Mouse (Mus musculus) layer of hippocampus, adult 11-12 months (tissue): ENCODE measurements around the gene Gm11077.

Experiments
- DNase-seq: peaks from one replicate; pipeline ENCODE4 v3.0.0; 2022; ENCODE audit warnings: low spot score

Gm11077 gene

GRCm38 (mm10) chr6:140729272-140729671 lies at the start of gene Gm11077:
Gene Gm11077, plus strand, starts transcription at chr6:140729284.
- no peak for DNase-seq

- no peak for DNase-seq
These were observed 48.4 kb upstream of the Gm11077 start for GRCm38 (mm10) chr6:140680713-140681112.

GRCm38 (mm10) chr6:140682829-140683228 lies 46.3 kb upstream of the Gm11077 start:
- DNase-seq, result no peak

GRCm38 (mm10) chr6:140684403-140684802 lies 44.7 kb upstream of the Gm11077 start:
- DNase-seq, result no peak

- DNase-seq, result no peak
These were observed 39.3 kb upstream of the Gm11077 start for GRCm38 (mm10) chr6:140689617-140690404.

GRCm38 (mm10) chr6:140692160-140692559 lies 36.9 kb upstream of the Gm11077 start:
- no peak for DNase-seq

- peak; percentile 35 for DNase-seq
These were observed 32.7 kb upstream of the Gm11077 start for GRCm38 (mm10) chr6:140696192-140696879.

GRCm38 (mm10) chr6:140697994-140698393 lies 31.1 kb upstream of the Gm11077 start:
- peak; percentile 73 for DNase-seq

GRCm38 (mm10) chr6:140698596-140698995 lies 30.5 kb upstream of the Gm11077 start:
- DNase-seq, result no peak

- no peak for DNase-seq
These were observed 27.8 kb upstream of the Gm11077 start for GRCm38 (mm10) chr6:140701259-140701658.

GRCm38 (mm10) chr6:140705132-140705531 lies 24.0 kb upstream of the Gm11077 start:
- no peak for DNase-seq

GRCm38 (mm10) chr6:140706056-140706455 lies 23.0 kb upstream of the Gm11077 start:
- no peak for DNase-seq

- no peak for DNase-seq
These were observed 21.0 kb upstream of the Gm11077 start for GRCm38 (mm10) chr6:140708059-140708458.

GRCm38 (mm10) chr6:140709415-140710107 lies 19.5 kb upstream of the Gm11077 start:
- no peak for DNase-seq

GRCm38 (mm10) chr6:140712754-140713153 lies 16.3 kb upstream of the Gm11077 start:
- DNase-seq, result peak; percentile 77

- DNase-seq, result peak; percentile 76
These were observed 14.1 kb upstream of the Gm11077 start for GRCm38 (mm10) chr6:140714905-140715365.

GRCm38 (mm10) chr6:140722058-140722457 lies 7.0 kb upstream of the Gm11077 start:
- DNase-seq, result no peak

GRCm38 (mm10) chr6:140730669-140731401 lies 1.8 kb downstream of the Gm11077 start:
- DNase-seq, result no peak

- peak; percentile 76 for DNase-seq
These were observed 2.3 kb downstream of the Gm11077 start for GRCm38 (mm10) chr6:140731402-140731730.

- peak; percentile 16 for DNase-seq
These were observed 4.0 kb downstream of the Gm11077 start for GRCm38 (mm10) chr6:140732971-140733640.

- no peak for DNase-seq
These were observed 4.5 kb downstream of the Gm11077 start for GRCm38 (mm10) chr6:140733641-140733986.

- no peak for DNase-seq
These were observed 16.5 kb downstream of the Gm11077 start for GRCm38 (mm10) chr6:140745586-140745985.
